Mouse (Mus musculus): Measurements from ENCODE around the gene Lypd6b.

GRCm38 (mm10) chr2:49929931-49930330 is 142.4 kb downstream of the Lypd6b start:
- TF ChIP-seq CTCF (IDR thresholded peaks at IDR 0.05; ENCODE audit: low read depth, low read length) (no peak), GATA1 (IDR thresholded peaks at IDR 0.05; ENCODE audit: borderline replicate concordance, low read length) (no peak)

All from G1E (cell line).